Mouse (Mus musculus) MEL (cell line): ENCODE measurements around the gene Bri3bp.

Experiments used
- CTCF ChIP-seq, 3 experiments: IDR thresholded peaks in 2 of 3; conservative IDR thresholded peaks in 1 of 3; 2 replicates each; pipeline ENCODE4 v1.5.1; 2011 to 2012; ENCODE audit warnings: low read length in 3 of 3, low read depth in 2 of 3, mild to moderate bottlenecking in 2 of 3, improper control_type of control experiment in 1 of 3, inconsistent platforms in 1 of 3, mixed read lengths in 1 of 3, moderate library complexity in 1 of 3; ENCODE audit not compliant: control insufficient read depth in 1 of 3, insufficient read depth in 1 of 3, poor library complexity in 1 of 3, severe bottlenecking in 1 of 3
- E2F4 ChIP-seq: IDR thresholded peaks from 2 replicates; pipeline ENCODE4 v1.6.1; 2011; ENCODE audit warnings: low read depth, low read length, improper control_type of control experiment, borderline replicate concordance
- EP300 ChIP-seq, 2 experiments: IDR thresholded peaks; 2 replicates each; pipeline ENCODE4 v1.6.1; 2011; ENCODE audit warnings: improper control_type of control experiment in 2 of 2, low read length in 2 of 2, low read depth in 1 of 2, mild to moderate bottlenecking in 1 of 2
- POLR2A ChIP-seq, 2 experiments: IDR thresholded peaks; 2 replicates each; pipeline ENCODE4 v1.6.1; 2011 to 2012; ENCODE audit warnings: low read length in 2 of 2, mild to moderate bottlenecking in 2 of 2, control low read depth in 1 of 2, improper control_type of control experiment in 1 of 2, low read depth in 1 of 2, moderate library complexity in 1 of 2; ENCODE audit not compliant: control insufficient read depth in 1 of 2, insufficient read depth in 1 of 2, poor library complexity in 1 of 2
- POLR2AphosphoS2 ChIP-seq: IDR thresholded peaks from 2 replicates; pipeline ENCODE4 v1.6.1; 2011; ENCODE audit warnings: low read length, improper control_type of control experiment
- SMC3 ChIP-seq: IDR thresholded peaks from 2 replicates; pipeline ENCODE4 v1.6.1; 2011; ENCODE audit warnings: low read depth, low read length, improper control_type of control experiment
- USF2 ChIP-seq, 2 experiments: IDR thresholded peaks; 2 replicates each; pipeline ENCODE4 v1.6.1; 2011 to 2012; ENCODE audit warnings: improper control_type of control experiment in 2 of 2, low read length in 2 of 2, borderline replicate concordance in 1 of 2, inconsistent platforms in 1 of 2, low read depth in 1 of 2, mild to moderate bottlenecking in 1 of 2; ENCODE audit not compliant: insufficient read depth in 1 of 2
- ZMIZ1 ChIP-seq: IDR thresholded peaks from 2 replicates; pipeline ENCODE4 v1.6.1; 2012; ENCODE audit warnings: low read depth, mild to moderate bottlenecking, inconsistent platforms, low read length, improper control_type of control experiment, moderate library complexity

DNA sequence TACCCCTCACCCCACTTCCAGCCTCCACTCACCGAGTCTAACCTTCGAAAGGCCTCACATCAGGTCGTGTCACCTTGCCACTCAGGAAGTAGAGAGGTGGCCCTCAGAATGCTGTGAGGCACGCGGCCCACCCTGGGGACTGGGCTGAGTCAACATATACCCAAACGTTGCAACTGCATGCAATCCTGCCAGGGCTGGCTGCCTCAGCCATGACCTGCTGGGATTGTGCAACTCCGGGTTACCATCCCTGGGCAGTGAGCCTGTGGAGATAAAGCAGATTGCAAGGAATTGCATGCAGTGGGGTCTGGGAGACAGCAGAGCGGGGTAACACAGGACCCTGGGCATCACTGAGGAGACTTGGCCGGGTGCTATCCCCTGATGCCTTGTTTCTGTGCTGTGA, 11.2 kb downstream of the Bri3bp start:
- TF ChIP-seq CTCF (IDR thresholded peaks at IDR 0.05 in 2 of 3, conservative IDR thresholded peaks at IDR 0.05 in 1 of 3; ENCODE audit: control insufficient read depth in 1 of 3, insufficient read depth in 1 of 3, low read depth in 2 of 3, low read length in 3 of 3, poor library complexity in 1 of 3, severe bottlenecking in 1 of 3) (no peak), ZMIZ1 (no peak), SMC3 (no peak), EP300 (IDR thresholded peaks at IDR 0.05; ENCODE audit: low read depth in 1 of 2, low read length in 2 of 2) (no peak), POLR2AphosphoS2 (no peak), USF2 (IDR thresholded peaks at IDR 0.05; ENCODE audit: borderline replicate concordance in 1 of 2, insufficient read depth in 1 of 2, low read depth in 1 of 2, low read length in 2 of 2) (no peak), E2F4 (no peak), POLR2A (IDR thresholded peaks at IDR 0.05; ENCODE audit: control insufficient read depth in 1 of 2, insufficient read depth in 1 of 2, low read depth in 1 of 2, low read length in 2 of 2, poor library complexity in 1 of 2) (no peak)
